Mouse (Mus musculus) layer of hippocampus, adult 8-10 months (tissue): ENCODE measurements around the gene Ryr3. TPM values are rescaled to one million over a fixed set of nuclear protein-coding genes. Genes with fewer than 3 reads are reported as not detected.

Experiments used
- DNase-seq, 2 experiments: peaks; one replicate each; pipeline ENCODE4 v3.0.0; 2022; ENCODE audit warnings: low spot score in 2 of 2
- total RNA-seq, 4 experiments: library from RNA; stranded (reverse); gene quantifications; 2 replicates each; pipeline ENCODE4 v1.2.4; 2022

The Ryr3 gene
- total RNA-seq, 4 experiments from 2014 or later = 59.8 to 84.1 (median 75.7) TPM

DNA sequence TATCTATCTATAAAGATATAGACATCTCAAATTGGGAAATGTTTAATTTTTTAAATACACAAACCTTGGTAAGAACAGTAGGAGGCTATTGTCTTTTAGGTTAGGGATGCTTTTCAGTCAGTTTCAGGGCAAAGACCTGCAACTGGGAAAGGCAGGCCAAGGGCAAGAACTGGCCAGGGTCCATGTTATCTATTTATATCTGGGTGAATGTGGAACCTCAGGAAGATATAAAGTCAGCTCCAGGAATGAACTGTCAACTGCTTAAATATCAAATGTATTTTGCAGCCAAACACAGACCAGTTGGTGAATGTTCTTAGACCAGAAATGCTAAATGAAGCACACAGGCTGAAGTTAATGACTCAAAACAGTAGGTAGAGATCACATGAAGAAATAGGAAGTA is 303.1 kb downstream of the Ryr3 start:
- no peak for DNase-seq

DNA sequence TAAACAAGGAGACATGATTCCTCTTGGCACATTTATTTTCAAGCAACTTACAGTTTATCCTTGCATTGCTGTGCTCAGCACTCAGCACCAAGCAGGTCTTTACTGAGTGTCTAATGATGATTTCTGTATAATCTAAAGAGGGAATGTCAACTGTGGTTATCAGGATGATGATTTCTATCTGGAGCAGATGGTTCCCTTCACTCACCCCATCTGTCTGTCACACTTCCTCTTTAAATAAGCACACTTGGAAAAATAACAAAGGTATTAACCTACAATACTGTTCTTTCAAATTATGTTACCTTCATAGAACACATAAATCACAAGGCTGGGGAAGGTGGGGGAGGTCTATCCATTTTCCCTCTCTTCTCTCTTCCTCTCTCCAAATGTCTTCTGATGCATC is 304.3 kb downstream of the Ryr3 start:
- DNase-seq = peak in 1 of 2 experiments; percentile 41

DNA sequence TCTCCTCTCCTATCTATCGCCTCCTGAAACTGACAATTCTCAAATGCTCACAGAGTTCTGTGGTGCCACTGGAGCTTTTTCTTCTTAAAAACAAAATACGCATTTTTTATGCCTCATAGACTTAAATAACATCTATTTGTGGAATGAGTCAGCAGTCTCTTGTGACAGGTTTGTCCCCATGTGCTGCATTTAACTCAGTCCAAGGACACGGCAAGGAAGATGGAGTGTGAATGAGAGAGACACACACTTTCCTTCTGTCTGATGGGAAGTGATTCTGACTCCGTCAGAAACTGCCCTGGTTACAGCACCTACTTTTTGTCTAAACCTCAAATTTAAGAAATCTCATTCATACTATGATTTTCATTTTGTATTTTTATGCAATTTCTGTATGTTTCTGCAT is 306.3 kb downstream of the Ryr3 start:
- DNase-seq = no peak

DNA sequence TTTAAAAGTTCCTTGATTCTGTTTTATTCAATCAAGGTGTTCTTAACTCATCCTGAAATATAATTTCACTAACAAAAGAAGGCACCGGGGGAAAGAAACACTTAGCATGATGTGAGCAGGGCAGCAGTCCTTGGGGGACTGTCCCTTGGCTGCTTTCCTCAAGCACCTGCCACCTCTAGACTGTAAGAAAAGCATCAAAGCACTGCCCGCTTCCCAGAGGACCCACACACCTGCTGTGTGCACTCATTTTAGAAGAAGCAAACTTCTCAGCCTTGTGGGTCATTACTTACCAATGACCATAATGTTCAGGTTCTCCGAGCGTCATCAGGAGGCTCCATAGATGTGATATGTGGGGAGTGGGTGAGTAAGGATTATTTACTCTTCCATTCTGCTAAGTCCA is 307.8 kb downstream of the Ryr3 start:
- DNase-seq = no peak

DNA sequence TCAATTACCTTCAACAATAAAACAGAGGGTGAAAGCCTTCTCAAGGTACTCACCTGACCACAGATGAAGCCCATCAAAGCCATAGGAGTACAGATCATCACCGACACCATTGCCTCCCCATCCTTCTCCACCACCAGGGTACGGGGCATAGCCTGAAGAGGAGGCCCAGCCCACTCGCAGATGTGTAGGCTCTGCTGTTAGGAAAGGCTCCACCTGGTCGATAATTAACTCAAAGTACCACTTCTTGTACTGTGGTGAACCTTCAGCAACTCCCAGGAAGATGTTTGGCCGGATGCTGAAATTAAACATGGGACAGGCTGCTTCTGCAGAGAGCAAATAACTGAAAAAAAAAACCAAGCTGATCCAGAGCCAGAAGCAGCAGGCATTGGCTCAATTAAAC is 316.1 kb downstream of the Ryr3 start:
- no peak for DNase-seq

DNA sequence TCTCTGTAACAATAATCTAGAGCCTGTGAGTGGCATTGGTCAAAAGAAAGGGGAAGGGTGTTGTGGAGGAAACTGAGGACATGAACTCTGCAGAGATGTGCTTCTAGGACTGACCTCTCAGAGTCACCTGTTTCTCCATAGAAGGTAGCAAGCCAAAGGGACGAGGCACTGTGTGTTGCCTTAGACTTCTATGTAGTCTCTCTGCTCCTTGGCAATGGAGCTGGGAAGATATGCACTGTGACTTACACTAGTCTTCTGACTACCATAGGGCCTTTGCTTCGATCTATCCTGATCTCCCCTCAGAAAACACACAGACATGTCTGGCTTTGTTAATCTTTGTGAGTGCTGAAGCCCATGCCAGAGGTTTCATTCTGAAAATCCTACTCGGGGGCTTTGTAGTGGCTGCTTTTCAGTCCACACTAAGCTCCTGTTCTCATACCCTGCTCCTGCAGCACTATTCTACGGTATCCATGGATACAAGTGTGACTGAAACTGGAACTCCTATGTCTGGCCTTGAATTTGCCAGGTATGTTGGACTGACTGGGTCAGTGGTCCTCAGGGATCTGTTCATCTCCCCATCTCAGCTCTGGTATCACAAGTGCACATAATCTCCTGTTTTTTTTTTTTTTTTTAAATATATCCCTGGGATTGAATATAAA is 332.3 kb downstream of the Ryr3 start:
- no peak for DNase-seq

DNA sequence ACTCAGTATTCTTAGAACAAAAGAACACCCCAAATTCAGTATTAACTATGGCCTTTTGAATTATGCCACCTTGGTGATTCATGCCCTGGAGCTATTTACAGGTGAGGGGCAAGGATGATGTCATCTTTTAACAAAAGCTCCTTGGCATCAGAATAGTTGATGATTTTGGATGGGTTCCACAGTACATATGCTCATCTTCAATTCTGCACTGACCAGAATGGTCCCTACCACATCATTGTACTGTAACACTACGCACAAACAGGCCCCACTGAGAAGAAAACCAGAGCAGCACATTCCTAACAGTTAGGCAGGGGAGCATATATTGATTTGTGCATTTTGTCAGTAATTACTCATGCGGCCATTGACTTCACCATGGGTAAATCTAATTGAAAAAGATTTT is 335.1 kb downstream of the Ryr3 start:
- no peak for DNase-seq

DNA sequence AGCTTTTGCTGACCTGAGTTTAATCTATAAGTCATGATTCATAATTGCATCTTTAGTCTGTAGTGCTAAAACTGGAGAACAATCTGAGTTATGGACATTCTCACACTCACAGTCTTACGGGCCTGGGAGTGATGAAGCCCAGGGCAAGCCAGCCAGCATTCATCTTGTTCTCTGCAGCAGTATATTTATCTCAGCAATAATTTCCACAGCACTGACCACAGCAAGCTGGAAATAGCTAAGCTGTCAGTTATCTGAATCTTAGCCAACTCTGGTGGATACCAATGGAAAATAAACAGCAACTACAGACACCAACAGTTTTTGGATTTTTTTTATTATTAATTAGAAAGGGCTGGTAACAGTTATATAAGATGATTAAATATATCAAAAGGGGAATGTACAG is 335.5 kb downstream of the Ryr3 start:
- DNase-seq = no peak

DNA sequence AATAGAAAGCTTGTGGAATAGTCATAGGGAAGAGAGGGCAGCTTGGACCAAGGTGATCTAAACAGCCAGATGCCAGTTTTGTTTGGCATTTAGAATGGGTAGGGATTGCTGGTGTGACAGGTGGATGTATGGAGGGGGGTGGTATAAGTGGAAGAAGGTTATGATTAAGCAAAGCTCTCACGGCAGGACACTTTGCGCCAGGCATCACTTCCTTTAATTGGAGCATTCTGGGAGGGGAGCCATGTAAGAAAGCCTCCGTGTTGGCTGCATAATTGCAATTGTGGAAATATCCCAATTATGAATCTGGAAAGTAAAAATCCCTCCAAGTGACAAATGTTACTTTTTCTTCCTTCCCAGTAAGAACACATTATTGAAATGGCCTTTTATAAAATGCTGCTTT is 339.5 kb downstream of the Ryr3 start:
- DNase-seq = peak in 1 of 2 experiments; percentile 12

DNA sequence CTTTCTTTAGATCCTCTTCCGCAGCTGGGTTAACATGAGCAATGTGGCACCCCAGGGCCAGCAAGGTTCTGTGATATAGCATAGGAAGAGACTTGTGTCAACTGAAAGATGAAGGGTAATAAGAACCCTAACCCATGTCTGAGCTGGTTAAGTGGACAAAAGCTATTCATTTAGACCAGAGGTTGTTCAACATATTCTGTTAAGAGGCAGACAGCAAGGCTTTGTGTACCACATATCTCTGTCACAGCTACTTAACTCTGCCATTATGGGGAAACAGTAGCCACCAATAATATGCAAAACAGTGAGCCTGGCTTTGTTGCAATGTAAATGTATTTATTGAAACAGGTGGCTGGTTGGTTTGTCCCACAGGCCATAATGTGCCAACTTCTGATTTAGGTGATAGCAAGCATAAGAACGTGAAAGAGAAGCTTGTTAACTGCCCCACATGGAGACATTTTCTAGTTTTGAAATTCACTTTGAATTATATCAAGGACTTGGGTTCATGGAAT is 350.8 kb downstream of the Ryr3 start:
- DNase-seq = no peak

DNA sequence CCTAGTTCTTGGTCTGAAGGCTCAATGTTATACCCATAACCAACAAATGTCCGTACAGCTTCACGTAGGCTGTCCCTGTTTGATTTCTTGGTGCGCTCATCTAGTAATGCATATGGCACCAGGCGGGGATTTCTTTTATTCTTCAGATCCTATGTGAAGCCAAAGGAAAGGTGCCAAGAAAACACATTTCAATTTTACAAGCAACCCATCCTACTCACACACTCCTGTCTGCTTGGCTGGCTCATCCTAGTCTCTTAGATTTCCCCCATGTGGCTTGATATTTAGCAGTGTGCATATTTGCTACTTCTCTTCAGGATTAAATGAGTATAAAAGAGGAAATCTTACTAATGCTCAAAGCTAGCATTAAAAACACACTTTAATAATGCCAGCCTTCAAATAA is 355.1 kb downstream of the Ryr3 start:
- DNase-seq = peak; percentile 15 to 17

DNA sequence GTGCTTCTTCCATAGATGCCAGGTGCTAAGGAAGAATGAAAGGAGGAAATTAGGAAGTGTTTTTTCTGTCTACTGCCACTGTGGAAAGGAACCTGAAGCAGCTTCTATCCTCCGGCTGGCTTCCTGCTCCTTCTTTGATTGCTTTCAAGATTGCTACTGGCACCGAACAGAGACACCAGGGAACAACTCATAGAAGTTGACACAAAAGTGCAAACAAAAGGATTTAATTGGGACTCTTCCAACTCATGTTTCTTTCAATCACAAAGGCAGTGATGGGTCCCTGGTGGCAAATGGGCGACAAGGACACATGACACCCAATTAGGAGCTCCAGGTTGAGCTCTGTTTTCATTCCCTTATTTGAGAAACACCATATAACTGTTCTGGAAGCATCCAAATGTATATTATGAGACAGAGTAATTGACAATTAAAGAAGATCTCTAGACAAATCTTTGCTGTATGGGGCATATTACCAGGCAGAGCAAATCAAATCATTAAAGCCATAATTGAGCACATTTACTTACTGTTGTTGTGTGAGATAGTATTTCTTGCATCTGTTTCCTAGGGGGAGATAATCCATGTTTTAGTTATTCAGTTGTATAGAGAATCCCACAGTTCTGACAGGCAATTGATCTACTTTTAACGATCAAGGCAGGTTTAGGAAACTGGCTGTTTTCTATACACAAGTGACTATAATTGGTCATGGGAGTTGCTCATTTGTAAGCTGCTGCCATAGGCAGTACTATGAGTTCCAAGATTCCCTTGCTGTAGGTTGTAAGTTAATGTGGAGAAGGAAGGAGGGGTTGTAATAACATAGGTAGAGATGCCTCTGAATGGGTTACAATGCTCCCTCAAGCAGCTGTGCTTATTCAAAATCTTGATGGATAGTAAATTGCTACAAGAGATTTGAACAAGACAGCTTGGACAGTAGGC is 371.0 kb downstream of the Ryr3 start:
- no peak for DNase-seq

DNA sequence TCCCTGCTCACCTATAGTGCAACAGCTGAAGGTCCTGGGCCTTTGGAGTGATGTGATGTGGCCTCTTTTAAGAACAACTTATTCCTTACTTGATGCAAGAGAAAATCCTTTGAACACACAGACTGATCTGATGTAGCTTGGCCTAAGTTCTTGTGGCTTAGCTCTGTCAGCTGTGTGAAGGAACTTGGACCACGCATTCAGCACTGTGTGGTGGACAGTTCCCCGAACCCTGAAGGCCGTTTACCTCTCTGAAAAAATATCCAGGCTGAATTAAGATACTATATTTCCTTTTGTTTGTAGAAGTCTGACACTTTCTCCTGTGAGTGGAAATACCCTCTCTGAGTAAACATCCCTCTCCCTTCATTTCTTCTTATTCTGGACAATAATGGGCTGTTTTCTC is 374.0 kb downstream of the Ryr3 start:
- DNase-seq = no peak

DNA sequence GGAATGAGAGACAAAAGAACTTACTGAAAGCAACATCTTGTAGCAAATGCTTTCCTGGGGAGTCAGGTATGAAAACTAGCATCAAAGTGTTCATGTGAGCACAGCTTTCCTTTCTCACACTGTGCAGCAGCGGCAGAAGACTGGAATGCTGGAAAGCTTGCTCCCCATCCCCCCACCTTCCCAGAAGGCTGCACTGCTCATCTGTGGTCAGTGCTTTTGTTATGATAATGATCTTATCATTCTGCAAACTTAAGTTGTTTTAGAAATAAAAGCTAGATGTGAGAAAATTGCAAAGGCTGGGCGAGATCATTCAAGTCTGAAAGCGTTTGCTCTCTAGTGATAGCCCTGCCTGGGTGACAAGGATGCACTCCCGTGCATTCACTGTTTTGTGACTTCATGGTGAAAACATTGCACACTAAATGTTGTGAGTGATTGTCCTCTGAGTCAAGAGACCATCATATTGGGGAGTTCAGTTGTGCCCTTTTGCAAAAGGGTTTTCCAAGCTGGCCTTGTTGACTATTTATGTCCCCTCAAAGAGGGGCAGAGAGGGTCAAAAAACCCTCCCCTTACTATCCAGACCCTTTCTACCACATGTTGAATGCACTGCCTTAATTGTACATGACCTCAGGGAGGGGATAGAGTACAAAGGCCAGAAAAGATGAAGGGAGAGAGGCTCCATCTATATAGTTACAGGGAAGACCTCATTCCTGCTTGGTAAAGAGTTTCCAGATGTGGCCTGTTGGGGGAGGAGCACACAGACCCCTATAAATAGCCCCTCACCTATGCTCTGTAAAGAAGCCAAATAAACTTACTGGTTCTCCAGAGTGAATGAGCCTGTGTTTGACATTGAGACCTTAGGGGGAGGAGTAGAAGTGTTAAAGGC is 385.2 kb downstream of the Ryr3 start:
- no peak for DNase-seq

DNA sequence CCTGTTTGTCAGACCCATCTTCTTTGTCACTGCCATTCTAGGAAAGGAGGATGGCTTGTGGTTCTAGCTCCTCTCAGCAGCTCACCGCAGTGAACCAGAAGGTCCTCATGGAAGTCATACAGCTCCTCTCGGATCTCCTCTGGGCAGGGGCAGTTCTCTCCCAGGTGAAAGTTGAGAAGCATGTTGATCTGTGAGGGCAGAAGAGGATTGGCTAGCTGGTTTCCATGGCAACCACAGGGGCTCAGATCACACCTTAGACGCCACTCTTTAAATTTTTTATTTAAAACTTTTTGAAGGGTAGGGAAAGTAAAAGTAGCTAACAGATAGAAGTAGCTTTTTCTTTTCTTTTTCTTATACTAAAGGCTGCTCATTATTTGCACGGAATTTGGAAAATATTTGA is 390.3 kb downstream of the Ryr3 start:
- no peak for DNase-seq

DNA sequence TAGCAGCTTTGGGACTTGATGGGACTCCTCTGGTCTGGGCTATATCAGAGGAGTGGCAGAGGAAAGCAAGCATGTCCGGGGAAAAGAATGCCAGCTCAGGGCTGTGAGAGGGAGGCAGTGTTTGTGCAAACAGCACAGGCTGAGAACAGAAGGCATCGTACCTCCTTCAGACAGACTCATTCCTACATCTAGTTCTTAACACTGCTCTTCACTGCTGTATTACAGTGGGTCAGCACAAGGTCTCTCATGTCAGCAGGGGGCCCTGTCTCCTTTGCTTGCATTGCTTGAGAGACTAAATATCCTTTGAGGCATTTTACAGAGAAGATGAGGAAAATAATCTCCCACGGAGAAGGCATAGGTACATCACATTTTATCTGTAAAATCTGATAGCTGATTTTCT is 394.2 kb downstream of the Ryr3 start:
- peak in 1 of 2 experiments; percentile 19 for DNase-seq

DNA sequence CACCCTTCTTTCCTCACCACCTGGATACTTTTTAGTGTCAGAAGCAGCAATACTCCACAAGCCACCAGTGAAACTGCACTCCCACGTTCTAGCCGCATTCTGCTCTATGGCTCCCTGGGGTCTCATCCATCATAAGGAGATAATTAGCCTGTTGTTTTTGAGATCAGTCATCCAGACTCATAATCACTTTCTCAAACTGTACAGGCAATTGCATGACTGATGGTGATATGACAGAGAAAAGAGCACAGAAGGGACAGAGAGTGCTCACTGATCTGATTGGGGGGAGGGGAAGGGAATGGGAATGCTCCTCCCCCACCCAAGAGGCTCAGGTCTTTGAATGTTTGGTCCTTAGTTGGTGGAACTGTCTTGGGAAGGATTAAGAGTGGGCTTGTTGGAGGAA is 397.8 kb downstream of the Ryr3 start:
- no peak for DNase-seq

DNA sequence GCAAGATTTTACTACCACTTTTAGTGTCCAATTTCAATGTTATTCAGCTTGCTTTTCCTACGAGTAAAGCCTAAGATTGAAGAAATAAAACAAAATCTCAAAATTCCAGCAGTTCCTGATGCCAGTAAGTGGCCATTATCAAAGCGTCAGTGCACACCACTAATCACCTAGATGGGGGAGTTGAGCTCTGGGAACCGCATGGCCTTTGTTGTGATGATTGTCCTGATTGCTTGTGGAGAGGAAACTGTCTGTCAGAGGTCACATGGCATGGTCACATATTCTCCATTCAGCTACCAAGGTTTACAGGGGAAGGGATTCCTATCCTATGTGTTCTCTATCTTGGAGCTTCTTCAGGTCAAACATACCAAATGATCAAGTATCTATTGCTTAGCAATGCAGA is 399.9 kb downstream of the Ryr3 start:
- DNase-seq = no peak

DNA sequence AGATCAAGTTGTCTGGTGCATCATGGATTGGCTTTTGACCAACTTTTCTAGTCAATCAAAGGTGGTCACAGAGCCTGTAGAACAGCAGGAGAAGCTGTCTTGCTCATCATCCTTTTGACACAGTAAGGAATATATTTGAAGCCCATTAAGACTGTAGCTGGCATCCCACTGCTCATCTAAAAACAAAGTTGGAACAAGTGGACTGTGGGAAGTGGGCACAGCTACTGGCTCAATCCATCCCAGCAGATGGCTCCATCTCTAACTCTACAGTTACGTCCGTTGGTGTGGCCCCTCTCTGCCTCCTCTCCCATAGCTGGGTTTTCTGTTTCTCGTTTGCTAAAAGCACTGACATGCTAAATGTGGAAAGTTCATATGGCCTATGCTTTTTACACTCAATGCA is 400.9 kb downstream of the Ryr3 start:
- no peak for DNase-seq

DNA sequence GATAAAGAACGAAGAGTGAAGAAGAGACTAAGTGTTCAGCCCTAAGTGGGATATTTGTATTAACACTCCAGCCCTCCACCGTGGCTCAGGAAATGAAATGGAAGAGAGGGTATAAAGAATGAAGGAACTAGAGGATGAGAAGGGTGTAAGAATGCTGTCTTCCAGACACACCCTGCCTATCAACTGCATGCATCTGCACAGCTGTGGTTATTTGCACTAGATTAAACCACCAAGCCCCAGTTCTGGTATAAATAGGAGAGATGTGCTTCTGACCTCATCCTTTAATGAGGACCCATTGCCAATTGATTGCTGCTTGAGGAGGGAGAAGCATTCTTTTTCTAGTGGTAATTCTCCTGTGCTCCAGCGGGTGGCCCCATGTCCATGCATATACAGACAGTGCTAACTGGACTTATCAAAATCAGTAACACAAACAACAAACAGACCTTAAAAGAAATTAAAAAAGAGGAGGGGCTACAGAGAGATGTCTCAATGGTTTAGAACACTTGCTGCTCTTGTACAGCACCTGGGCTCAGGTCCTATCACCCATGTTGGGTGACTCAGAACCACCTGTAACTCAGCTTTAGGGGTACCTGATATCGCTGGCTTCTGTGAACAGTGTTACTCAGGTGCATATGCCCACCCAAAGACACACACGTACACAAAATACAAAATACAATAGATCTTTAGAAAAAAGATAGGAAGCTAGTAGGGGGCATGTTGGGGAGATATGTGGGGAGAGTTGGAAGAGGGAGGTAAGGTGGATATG is 404.1 kb downstream of the Ryr3 start:
- peak in 1 of 2 experiments; percentile 18 for DNase-seq

DNA sequence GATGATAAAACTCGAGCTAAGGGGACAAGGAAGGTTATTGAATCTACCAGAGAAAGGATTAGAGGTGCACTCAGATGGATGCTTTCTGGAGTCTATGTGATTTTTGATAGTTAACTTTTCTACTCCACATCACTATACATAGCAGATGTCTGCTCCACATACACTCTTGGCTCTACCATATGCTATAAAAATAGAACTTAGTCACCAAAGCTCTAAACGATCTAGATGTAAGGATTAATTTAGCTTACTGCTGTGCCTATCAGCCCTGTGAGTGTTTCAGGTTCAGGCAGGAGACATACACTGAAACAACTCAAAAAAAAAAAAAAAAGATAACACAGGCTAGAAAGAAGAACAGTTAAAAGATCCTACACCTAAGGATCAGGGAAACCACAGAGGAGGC is 410.9 kb downstream of the Ryr3 start:
- DNase-seq = no peak
